Mouse (Mus musculus) forebrain, embryonic 10.5 days (tissue): ENCODE results near the gene Vipas39. TPM values are rescaled to one million over a fixed set of nuclear protein-coding genes. Genes with fewer than 3 reads are reported as not detected.
"Not testable (repeated sequence)": the region's sequence is repeated elsewhere in the genome, so short reads cannot be mapped to it uniquely, and the experiment has no call there.

Experiments used
- DNase-seq: peaks from one replicate; pipeline ENCODE4 v3.0.0-alpha.2; 2017; ENCODE audit warnings: low spot score; ENCODE audit errors: extremely low spot score
- H3K27ac ChIP-seq: fragments of 300-500 bp; sonication (generic); 2 replicates; pipeline ENCODE4 v1.5.1; 2016; ENCODE audit warnings: mild to moderate bottlenecking
- H3K27me3 ChIP-seq: fragments of 300-500 bp; sonication (generic); 2 replicates; pipeline ENCODE4 v1.6.1; 2016; ENCODE audit warnings: mild to moderate bottlenecking; ENCODE audit not compliant: poor library complexity, severe bottlenecking
- H3K36me3 ChIP-seq: fragments of 300-500 bp; sonication (generic); replicated peaks from 2 replicates; pipeline ENCODE4 v1.6.1; 2016; ENCODE audit warnings: mild to moderate bottlenecking, moderate library complexity
- H3K4me1 ChIP-seq: fragments of 300-500 bp; sonication (generic); 2 replicates; pipeline ENCODE4 v1.6.1; 2016
- H3K4me3 ChIP-seq: fragments of 300-500 bp; sonication (generic); 2 replicates; pipeline ENCODE4 v1.5.1; 2016; ENCODE audit warnings: mild to moderate bottlenecking, moderate library complexity
- H3K9me3 ChIP-seq: fragments of 300-500 bp; sonication (generic); 2 replicates; pipeline ENCODE4 v1.6.1; 2016; ENCODE audit warnings: mild to moderate bottlenecking, moderate library complexity
- WGBS: fragments of 180-500 bp; shearing (Covaris S2); methylation state at CpG from one replicate; pipeline ENCODE4 v1.1.7; 2016; 5-methylcytosine and 5-hydroxymethylcytosine counted together
- polyA plus RNA-seq: library from polyadenylated mRNA; unstranded; fragments of >200 nt; fragmentation: Nextera tagmentation; extraction: Ambion mirVana; gene quantifications from 2 replicates; pipeline ENCODE4 v1.2.1, GENCODE M21; 2016

Vipas39 gene
- 51.2 and 54.1 TPM in 2 replicates for polyA plus RNA-seq

DNA sequence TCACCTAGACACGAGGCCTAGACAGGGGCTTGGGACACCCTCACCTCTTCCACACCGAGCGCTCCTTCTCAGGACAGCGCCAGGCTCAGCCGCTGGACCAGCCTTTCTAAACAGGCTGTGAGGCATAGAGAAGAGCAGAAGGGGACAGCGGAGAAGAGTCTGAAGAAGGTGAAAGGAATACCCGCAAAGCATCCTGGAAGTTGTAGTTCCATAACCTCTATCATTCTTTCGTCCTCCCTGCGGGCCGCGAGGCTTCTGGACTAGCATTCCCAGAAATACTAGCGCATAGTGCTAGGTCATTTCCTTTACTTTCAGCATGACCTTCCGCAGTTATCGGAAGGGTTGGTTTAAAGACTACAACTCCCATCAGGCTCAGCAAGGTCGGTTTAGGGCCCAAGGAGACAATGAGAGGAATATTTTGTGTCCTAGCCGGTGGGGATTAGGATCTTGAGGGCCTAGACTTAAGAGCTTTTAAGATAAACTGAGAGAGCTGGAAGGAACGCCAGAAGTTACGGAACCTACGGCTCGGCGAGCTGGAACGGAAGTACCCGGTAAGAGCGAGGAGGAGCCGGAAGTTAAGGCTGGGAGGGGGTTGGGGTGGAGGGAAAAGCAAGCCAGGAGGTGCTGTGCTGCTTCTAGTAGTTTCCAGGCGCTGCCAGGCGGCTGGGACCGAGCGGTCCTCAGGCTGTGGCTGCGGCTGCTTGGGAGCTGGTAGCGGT lies at the start of gene Vipas39, which contains the start of gene Ahsa1:
Vipas39 (minus strand) TSS at position 149 of the 719 bp plus-strand sequence.
Ahsa1 (plus strand) TSS at position 372 of the 719 bp plus-strand sequence.
- Histone ChIP-seq H3K4me1 (peaks cover 25% of the 10 kb centered on the region), H3K27ac (peak within 1 kb of the TSS; percentile 93), H3K9me3 (no peaks in the 10 kb centered on the region), H3K27me3 (no peaks in the 10 kb centered on the region), H3K36me3 (peaks cover 62% of the 10 kb centered on the region), H3K4me3 (peak within 1 kb of the TSS; percentile 81)
- peak; percentile 88 for DNase-seq
- 0% methylated on average over 31 of the region's 31 CpGs for WGBS

DNA sequence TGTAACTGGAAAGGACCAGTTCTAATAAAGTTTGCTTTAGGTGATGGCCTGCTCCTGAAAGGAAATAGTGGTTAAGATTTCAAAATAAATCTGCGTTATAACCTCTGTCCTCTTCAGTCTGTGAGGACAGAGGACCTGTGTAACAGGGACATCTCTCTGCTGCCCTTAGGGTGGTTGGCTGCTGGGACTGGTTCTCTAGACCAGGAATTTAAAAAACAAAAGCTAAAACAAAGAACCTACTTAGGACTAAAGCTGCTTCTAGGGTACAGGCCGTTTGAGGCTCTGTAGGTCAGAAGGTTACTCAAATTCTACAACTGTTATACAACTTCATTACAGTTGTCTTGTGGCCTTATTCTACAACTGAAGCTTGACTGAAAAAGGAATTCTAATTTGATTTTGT lies 47.0 kb upstream of the Vipas39 start:
- DNase-seq, result no peak
- WGBS, result 56% methylated on average over 2 of the region's 2 CpGs
- H3K4me1 ChIP-seq, result no peaks in the 10 kb centered on the region
- no peaks in the 10 kb centered on the region for H3K27me3 ChIP-seq
- H3K4me3 ChIP-seq, result no peak overlapping the region
- H3K27ac ChIP-seq, result no peak overlapping the region
- peaks cover 44% of the 10 kb centered on the region for H3K36me3 ChIP-seq
- H3K9me3 ChIP-seq, result no peaks in the 10 kb centered on the region

DNA sequence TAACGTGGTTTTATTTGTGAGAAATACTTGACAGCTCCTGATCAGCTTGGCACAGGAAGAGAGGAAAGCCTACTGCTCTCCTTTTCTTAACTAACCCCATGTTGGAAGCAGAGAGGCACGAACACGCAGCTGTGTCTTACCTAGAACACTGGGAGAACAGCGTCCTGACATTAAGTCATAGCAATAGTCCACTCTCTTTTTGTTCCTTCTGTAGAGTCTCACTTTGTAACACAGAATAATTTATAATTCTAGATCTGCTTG lies 40.5 kb upstream of the Vipas39 start:
- 81% methylated on average over 4 of the region's 4 CpGs for WGBS
- not testable (repeated sequence) for H3K27ac ChIP-seq

DNA sequence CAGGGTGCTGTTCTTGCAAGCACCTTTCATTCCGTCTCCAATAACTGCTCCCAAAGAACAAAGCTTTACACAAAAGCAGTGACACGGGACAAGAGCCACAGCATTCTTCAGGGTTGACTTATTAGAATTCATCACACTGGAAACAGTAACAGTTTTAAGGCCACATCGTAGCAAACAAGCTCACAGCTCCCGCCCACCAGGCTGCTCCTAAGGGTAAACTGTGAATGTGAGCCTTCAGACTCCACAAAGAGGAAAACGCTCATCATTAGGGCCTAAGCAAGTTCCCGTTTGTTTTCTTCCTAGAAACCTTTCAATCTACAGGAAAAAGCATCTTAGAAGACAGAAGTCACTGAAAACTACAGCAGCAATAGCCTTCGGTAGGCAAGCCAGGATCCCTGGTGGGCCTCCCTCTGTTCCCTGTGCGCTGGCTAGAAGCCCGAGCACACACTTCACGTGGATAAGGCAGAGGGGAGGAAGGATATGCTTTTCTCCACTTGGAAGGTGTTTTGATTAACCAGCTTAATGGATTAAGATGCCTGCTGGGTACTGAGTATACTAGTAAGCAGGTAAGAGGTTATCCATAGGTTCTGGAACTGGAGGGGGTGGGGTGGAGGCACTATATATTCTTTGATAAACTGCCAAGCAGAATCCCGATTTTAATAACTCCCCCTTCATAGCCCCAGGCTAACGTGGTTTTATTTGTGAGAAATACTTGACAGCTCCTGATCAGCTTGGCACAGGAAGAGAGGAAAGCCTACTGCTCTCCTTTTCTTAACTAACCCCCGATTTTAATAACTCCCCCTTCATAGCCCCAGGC lies 39.9 kb upstream of the Vipas39 start:
- no peak for DNase-seq
- Histone ChIP-seq H3K36me3 (peaks cover 25% of the 10 kb centered on the region), H3K4me1 (peaks cover 9% of the 10 kb centered on the region), H3K27ac (0 out of 2 replicates have a peak overlapping the region, but pooled peaks have one; percentile 15), H3K9me3 (no peaks in the 10 kb centered on the region), H3K4me3 (no peak overlapping the region), H3K27me3 (peaks cover 14% of the 10 kb centered on the region)
- 41% methylated on average over 13 of the region's 13 CpGs for WGBS

More for the DNA sequence above, 40.5 kb upstream of the Vipas39 start:
- not testable (repeated sequence) for DNase-seq, H3K9me3 ChIP-seq, H3K4me1 ChIP-seq, H3K27me3 ChIP-seq, H3K4me3 ChIP-seq
- H3K36me3 ChIP-seq, result peaks cover 25% of the 10 kb centered on the region

DNA sequence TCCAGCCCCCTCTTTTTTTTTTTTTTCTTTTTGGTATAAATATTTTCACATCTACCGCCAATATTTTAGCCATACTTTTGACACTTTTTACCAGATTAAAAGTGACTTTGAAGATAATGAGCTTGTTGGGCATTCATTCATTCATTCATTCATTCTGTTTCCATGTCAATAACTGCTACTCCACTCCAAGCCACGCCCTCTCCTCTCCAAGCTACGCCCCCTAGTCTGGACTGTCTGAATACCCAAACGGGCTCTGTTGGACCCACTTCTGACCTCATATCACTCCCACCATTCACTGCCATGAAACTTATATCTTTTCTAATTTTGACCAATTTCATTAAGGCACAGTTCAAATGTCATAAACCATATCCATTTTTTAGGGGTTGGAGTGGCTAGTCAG lies 35.1 kb upstream of the Vipas39 start:
- WGBS, result 44% methylated on average over 4 of the region's 4 CpGs
- peaks cover 27% of the 10 kb centered on the region for H3K4me1 ChIP-seq
- H3K4me3 ChIP-seq, result no peak overlapping the region

DNA sequence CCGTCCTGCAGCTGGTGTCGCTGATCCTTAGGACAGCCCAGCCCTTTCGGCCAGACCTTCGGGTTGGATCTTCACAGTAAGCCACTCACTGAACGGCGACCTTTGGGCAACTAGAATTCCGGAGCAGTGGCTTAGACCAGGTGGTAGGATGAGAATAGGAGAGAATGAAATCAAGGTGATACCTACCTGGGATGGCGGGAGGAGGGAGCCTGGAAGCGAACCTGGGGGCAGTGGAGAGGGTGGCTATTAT lies 34.3 kb upstream of the Vipas39 start:
- Histone ChIP-seq H3K27me3 (peaks cover 46% of the 10 kb centered on the region), H3K4me1 (peaks cover 19% of the 10 kb centered on the region), H3K27ac (peak overlapping the region; percentile 86; the same call in 1 of the 2 replicates), H3K4me3 (peak overlapping the region; percentile 67), H3K9me3 (no peaks in the 10 kb centered on the region), H3K36me3 (no peaks in the 10 kb centered on the region)
- no peak for DNase-seq
- 1% methylated on average over 9 of the region's 9 CpGs for WGBS

More for the DNA sequence above, 35.1 kb upstream of the Vipas39 start:
- H3K36me3 ChIP-seq, result no peaks in the 10 kb centered on the region
- H3K9me3 ChIP-seq, result no peaks in the 10 kb centered on the region
- no peak for DNase-seq
- peaks cover 46% of the 10 kb centered on the region for H3K27me3 ChIP-seq
- no peak overlapping the region for H3K27ac ChIP-seq

DNA sequence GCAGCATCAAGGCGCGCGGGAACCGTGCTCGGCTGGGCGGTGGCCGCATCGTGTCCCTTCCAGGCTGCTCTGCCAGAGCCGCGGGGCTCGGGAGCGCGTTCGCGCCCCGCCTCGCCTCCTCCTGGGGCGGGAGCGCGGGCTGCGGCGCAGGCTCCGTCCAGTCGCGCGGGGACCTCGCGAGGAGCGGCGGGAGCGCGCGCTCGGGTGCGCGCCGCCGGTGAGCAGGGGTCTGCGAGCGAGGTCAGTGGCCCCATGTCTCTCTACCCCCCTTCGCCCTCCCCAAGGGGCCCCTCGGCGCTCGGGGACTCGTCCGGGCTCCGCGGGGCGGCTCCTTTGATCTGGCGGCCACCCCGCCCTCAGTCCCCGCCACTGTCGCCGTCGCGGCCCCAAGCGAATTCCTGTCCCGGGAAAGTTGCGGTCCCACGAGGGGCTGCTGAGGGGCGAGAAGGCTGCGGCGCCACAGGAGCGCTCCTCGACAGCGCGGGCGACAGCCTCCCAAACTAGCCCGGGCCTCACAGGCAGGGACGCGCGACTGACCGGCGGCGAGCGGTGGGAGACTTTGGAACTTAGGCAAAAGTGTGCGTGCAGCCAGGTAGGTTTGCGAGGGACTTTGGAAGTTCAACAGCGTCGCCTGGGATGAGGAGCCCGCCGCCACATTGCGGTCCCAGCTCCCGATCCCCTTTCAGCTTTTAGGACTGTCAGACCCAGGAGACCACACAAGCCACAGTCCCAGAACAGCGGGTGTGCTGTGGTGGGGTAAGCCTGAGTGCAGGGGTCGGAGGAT lies 33.8 kb upstream of the Vipas39 start, which contains the start of gene Ism2:
Ism2 (minus strand) TSS at position 49 of the 784 bp plus-strand sequence.
- peak within 1 kb of the TSS; percentile 67 for H3K4me3 ChIP-seq
- no peaks in the 10 kb centered on the region for H3K36me3 ChIP-seq
- under 1% methylated on average over 72 of the region's 86 CpGs for WGBS
- peaks cover 18% of the 10 kb centered on the region for H3K4me1 ChIP-seq
- H3K27ac ChIP-seq, result peak within 1 kb of the TSS; percentile 86
- DNase-seq, result peak; percentile 47
- no peaks in the 10 kb centered on the region for H3K9me3 ChIP-seq
- H3K27me3 ChIP-seq, result peaks cover 46% of the 10 kb centered on the region

DNA sequence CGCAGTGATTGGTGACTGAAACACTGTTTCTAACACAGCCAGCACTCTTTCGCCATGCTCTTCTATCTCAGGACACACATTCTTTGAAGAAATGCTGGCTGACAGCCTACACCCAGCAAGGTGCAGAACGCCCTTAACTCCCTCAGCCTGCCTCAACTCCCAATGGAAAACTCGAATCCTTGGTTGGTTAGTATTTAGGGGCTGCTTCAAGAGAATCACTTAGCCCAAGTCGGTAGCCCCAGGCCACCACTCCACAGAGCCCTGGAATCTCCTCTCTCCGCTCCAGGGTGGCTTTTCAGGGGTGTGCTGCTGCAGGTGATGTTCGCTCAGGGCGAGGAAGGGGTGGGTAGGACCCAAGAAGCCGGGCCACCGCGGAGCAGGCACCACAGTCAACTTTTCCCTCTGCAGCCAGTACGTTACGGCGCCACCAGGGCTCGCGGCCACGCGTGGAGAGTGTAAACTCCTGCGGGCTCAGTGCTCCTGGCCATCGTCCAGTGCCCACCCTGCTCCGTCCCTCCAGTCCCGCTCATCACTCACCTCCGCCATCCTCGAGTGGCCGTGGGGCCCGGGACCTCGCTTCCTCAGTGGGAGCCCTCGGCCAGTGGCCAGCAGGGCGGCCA lies 33.1 kb upstream of the Vipas39 start:
- Histone ChIP-seq H3K36me3 (no peaks in the 10 kb centered on the region), H3K4me3 (peak overlapping the region; percentile 67), H3K27ac (peak overlapping the region; percentile 86), H3K9me3 (no peaks in the 10 kb centered on the region), H3K27me3 (peaks cover 46% of the 10 kb centered on the region), H3K4me1 (peaks cover 18% of the 10 kb centered on the region)
- DNase-seq, result peak; percentile 22
- 10% methylated on average over 29 of the region's 29 CpGs for WGBS

DNA sequence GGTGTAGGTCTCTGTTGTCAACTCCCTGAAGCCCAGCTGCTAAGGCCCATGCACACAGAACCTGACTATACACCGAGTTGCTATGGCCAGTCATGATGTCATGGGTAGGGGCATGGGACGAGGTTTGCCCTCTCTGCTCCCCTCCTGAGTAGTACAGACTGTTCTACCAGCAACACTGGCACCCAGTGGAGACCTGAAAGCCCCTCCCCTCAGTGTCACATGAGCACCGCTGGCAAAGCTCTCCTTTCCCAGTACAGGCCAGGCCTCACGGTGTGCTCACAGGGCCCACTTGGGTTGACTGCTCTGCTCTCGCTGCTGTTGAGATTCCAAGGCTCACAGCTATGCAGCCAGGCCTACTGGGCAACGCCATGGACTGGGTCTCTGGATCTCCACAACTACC lies 27.9 kb upstream of the Vipas39 start:
- Histone ChIP-seq H3K36me3 (no peaks in the 10 kb centered on the region), H3K27me3 (peaks cover 12% of the 10 kb centered on the region), H3K4me1 (peaks cover under 1% of the 10 kb centered on the region; the same call in 1 of the 2 replicates), H3K27ac (no peak overlapping the region), H3K9me3 (no peaks in the 10 kb centered on the region), H3K4me3 (no peak overlapping the region)
- WGBS, result 66% methylated on average over 6 of the region's 6 CpGs
- no peak for DNase-seq

DNA sequence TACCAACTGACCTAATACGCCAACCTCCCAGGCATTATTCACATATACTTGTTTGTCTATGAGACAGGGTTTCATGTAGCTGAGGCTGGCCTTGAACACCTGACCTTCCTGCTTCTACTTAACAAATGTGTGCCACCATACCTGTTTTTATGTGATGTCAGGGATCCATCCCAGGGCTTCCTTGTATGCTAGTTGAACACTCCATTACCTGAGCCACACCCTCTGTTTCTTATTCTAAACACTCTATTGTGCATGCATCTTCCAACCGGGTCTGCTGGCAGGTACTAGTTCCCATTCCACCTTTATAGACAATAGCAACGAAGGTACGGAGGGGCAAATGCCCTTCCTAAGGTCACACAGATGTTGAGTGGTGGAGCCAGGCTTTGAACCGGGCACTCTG lies 23.0 kb upstream of the Vipas39 start:
- Histone ChIP-seq H3K27me3 (no peaks in the 10 kb centered on the region), H3K4me3 (no peak overlapping the region), H3K36me3 (no peaks in the 10 kb centered on the region), H3K27ac (no peak overlapping the region), H3K4me1 (0 out of 2 replicates have a peak, but pooled peaks cover under 1% of the 10 kb centered on the region), H3K9me3 (no peaks in the 10 kb centered on the region)
- no peak for DNase-seq
- 90% methylated on average over 5 of the region's 5 CpGs for WGBS

DNA sequence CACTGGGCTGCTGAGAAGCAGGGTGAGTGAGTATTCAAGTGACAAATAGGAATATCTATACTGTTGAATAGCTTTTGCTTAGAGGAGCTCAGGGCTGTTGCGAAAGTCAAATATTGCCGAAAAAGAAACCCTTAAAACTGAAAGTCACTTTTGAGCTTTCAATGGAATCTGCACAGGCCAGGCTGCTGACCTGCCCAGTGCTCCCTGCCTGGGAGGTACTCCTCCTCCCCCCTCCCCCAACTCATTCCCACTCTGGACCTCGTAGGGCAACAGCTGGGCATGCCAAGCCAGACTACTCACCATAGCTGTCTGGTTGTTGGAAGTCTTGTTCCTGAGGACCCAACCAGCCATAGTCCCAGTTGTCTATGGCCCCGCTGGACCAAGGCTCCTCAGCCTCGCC lies 18.7 kb upstream of the Vipas39 start:
- Histone ChIP-seq H3K4me3 (no peak overlapping the region), H3K27me3 (no peaks in the 10 kb centered on the region), H3K36me3 (no peaks in the 10 kb centered on the region), H3K27ac (no peak overlapping the region), H3K9me3 (no peaks in the 10 kb centered on the region), H3K4me1 (peaks cover 11% of the 10 kb centered on the region)
- no peak for DNase-seq
- WGBS, result 87% methylated on average over 5 of the region's 5 CpGs

DNA sequence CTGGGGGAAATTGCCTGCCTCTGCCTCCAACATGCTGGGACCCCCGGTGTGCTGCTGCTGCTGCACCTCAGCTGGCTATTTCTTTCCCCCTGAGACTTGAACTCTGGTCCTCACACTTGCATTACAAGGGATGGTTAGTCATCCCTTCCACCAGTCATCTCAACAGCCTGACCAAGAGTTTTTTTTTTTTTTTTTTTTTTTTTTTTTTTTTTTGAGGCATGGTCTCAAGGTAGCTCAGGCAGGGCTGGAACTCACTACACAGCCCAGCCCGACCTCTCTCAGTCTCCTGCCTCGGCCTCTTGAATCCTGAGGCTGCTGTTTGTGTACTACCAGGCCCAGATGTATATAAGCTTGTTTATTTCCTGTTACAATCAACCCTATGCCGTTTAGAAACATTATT lies 18.2 kb upstream of the Vipas39 start:
- Histone ChIP-seq H3K27me3 (no peaks in the 10 kb centered on the region), H3K27ac (no peak overlapping the region), H3K9me3 (no peaks in the 10 kb centered on the region), H3K4me3 (no peak overlapping the region), H3K4me1 (peaks cover 16% of the 10 kb centered on the region), H3K36me3 (no peaks in the 10 kb centered on the region)
- DNase-seq, result no peak
- 80% methylated on average over 4 of the region's 4 CpGs for WGBS
